Mouse (Mus musculus) hindbrain, embryonic 14.5 days (tissue): ENCODE data around the gene Pprc1. TPM values are rescaled to one million over a fixed set of nuclear protein-coding genes. Genes with fewer than 3 reads are reported as not detected.
A peak's percentile ranks its signal among the peaks of the same experiment; 100 is the strongest.

ENCODE experiments used
- ATAC-seq: fragments of 200-750 bp; cut with Nextera tagmentation; 2 replicates; pipeline ENCODE4 v1.8.0; 2017; ENCODE audit warnings: moderate number of reproducible peaks, mild to moderate bottlenecking, moderate TSS enrichment, moderate library complexity; ENCODE audit not compliant: low FRiP score
- DNase-seq: peaks from one replicate; pipeline ENCODE4 v3.0.0-alpha.2; 2015; ENCODE audit warnings: low spot score
- H3K27ac ChIP-seq: fragments of 300-500 bp; sonication (generic); 2 replicates; pipeline ENCODE4 v1.5.1; 2014; ENCODE audit warnings: mild to moderate bottlenecking, moderate library complexity
- H3K27me3 ChIP-seq: fragments of 300-500 bp; sonication (generic); 2 replicates; pipeline ENCODE4 v1.6.1; 2014; ENCODE audit warnings: mild to moderate bottlenecking, low read length, mixed read lengths; ENCODE audit not compliant: control insufficient read depth, insufficient read depth
- H3K36me3 ChIP-seq: fragments of 300-500 bp; sonication (generic); replicated peaks from 2 replicates; pipeline ENCODE4 v1.6.1; 2014; ENCODE audit not compliant: control insufficient read depth, insufficient read depth
- H3K4me1 ChIP-seq: fragments of 300-500 bp; sonication (generic); replicated peaks from 2 replicates; pipeline ENCODE4 v1.6.1; 2014; ENCODE audit warnings: antibody characterized with exemption, low read length, mixed read lengths; ENCODE audit not compliant: control insufficient read depth, insufficient read depth
- H3K4me2 ChIP-seq: fragments of 300-500 bp; sonication (generic); replicated peaks from 2 replicates; pipeline ENCODE4 v1.6.1; 2014; ENCODE audit warnings: mild to moderate bottlenecking, moderate library complexity
- H3K4me3 ChIP-seq: fragments of 300-500 bp; sonication (generic); replicated peaks from 2 replicates; pipeline ENCODE4 v1.5.1; 2014; ENCODE audit warnings: mild to moderate bottlenecking, low read length
- H3K9ac ChIP-seq: fragments of 300-500 bp; sonication (generic); 2 replicates; pipeline ENCODE4 v1.6.1; 2014
- H3K9me3 ChIP-seq: fragments of 300-500 bp; sonication (generic); 2 replicates; pipeline ENCODE4 v1.6.1; 2016; ENCODE audit warnings: low read length; ENCODE audit not compliant: control insufficient read depth
- WGBS: fragments of 180-500 bp; shearing (Covaris S2); extraction: QIAGEN DNeasy Blood & Tissue Kit; methylation state at CpG from one replicate; pipeline ENCODE4 v1.1.7; 2014; 5-methylcytosine and 5-hydroxymethylcytosine counted together
- polyA plus RNA-seq: library from polyadenylated mRNA; unstranded; fragments of >200 nt; fragmentation: Nextera tagmentation; extraction: Ambion mirVana; gene quantifications from 2 replicates; pipeline ENCODE4 v1.2.1, GENCODE M21; 2014

Pprc1 gene
- polyA plus RNA-seq, result 19.1 and 29.6 TPM in 2 replicates

DNA sequence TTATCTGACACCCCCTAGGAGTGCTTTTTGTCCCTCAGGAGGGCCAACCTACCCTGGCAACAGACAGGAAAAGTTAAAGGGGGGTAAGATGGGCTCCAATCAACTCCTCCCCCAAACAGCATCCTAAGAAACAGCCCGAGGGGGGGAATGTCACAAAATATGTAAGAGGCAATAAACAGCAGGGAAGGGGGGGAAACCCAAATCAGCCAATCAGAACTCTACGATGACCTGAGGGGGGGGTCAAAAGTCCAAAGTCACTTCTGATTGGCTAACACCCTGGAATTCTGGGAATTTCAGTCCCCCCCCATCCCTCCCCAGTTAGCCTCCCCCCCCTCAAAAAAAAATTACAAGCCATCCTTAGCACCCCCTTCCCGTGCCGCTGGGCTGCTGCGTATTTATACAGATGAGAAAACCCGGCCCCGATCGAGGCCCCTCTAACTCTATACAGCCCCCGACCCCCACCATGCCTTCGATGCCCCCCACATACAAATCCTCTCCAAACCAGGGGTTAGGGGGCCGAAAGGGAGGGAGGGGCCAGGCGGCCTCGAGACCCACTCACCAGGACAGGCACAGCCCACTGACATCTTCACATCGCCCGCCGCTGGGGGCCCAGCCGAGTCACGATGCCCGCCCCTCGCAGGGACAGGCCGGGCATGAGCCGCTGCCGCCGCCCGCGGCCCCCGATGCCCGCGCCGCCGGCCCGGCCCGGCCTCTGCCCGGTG, at the start of gene Pprc1:
Gene Pprc1 (plus strand): TSS at position 616 of the 722 bp plus-strand sequence.
- H3K27me3 ChIP-seq, result no peaks in the 10 kb centered on the region
- H3K27ac ChIP-seq, result peak within 1 kb of the TSS; percentile 93
- ATAC-seq, result no peak; the same call in 1 of the 2 replicates
- no peaks in the 10 kb centered on the region for H3K36me3 ChIP-seq
- H3K4me1 ChIP-seq, result peaks cover 61% of the 10 kb centered on the region
- peak within 1 kb of the TSS; percentile 97 for H3K9ac ChIP-seq
- 0% methylated on average over 23 of the region's 34 CpGs for WGBS
- peak; percentile 53 for DNase-seq
- H3K4me2 ChIP-seq, result peak within 1 kb of the TSS; percentile 73
- H3K4me3 ChIP-seq, result peak within 1 kb of the TSS; percentile 96
- H3K9me3 ChIP-seq, result no peaks in the 10 kb centered on the region

DNA sequence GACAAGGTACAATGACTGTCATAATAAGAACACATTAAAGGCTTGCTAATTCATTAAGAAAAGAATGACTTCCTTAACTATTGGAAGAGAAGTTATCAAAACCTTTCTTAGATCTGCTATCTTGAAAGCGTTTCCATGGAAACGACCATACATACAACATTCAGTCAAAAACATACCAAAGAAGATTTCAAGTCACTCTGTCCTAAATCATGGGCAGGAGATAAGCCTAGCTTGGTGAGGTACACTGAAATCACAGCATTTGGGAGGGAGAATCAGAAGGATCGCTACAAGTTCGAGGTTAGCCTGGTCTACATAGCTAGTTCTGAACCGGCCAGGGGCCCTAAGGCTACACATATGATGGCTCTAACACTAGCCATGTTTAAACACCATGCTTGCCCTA, 47.3 kb upstream of the Pprc1 start:
- peak overlapping the region; percentile 61 for H3K4me3 ChIP-seq
- 67% methylated on average over 5 of the region's 5 CpGs for WGBS
- H3K9me3 ChIP-seq, result no peaks in the 10 kb centered on the region
- H3K4me2 ChIP-seq, result peak overlapping the region; percentile 77
- H3K9ac ChIP-seq, result peak overlapping the region; percentile 93
- 0 out of 2 replicates have a peak, but pooled peaks cover 3% of the 10 kb centered on the region for H3K36me3 ChIP-seq
- peaks cover 11% of the 10 kb centered on the region for H3K4me1 ChIP-seq
- DNase-seq (no peak), ATAC-seq (no peak)
- H3K27me3 ChIP-seq, result no peaks in the 10 kb centered on the region
- H3K27ac ChIP-seq, result peak overlapping the region; percentile 97; the same call in 1 of the 2 replicates

DNA sequence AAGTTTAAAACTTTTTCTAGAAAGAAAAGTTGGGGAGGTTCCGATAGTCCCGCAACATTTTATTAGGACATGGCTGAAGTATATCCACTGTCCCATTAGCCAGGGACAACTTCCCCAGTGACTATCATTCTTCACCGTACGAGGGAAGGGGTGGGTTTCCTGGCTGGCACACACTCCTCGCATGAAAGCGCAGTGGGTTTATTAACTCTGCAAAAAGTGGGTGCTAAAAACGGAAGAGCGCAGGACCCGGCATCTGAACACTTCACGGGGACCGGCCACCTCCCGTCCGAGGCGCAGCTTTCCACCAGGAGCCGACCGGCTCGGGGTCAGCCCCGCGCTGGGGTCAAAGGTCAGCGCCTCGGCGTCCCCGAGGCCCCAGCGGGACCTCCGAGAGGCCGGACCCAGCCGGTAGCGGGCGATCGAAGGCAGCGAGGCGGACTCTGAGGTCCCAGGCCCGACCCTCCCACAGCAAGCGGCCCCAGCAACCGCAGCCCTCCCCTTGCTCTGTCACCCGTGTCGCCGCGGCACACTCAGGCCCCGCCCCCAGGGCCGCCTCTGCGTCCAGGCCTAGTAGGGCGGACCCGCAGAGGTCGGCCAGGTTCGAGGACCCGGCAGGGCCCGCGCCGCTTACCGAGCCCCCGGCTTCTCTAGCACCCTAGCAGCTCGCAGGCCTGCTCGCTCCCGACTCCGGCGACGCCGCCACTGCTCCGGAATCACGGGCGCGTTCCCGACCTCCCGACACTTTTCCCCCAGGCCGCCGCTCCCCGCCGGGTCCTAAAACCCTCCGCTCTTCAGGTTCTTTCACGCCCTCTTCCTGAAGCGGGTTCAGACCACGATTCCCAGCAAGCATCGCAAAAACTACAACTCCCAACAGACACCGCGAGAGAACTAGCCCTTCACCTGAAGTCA, 46.6 kb upstream of the Pprc1 start, which contains the start of gene Armh3:
Gene Armh3 (minus strand): TSS at position 704 of the 909 bp plus-strand sequence.
- Histone ChIP-seq H3K9me3 (no peaks in the 10 kb centered on the region), H3K4me1 (peaks cover 14% of the 10 kb centered on the region), H3K4me2 (peak within 1 kb of the TSS; percentile 77), H3K4me3 (peak within 1 kb of the TSS; percentile 61), H3K36me3 (0 out of 2 replicates have a peak, but pooled peaks cover 3% of the 10 kb centered on the region), H3K9ac (peak within 1 kb of the TSS; percentile 93), H3K27ac (peak within 1 kb of the TSS; percentile 97), H3K27me3 (peaks cover 6% of the 10 kb centered on the region; the same call in 1 of the 2 replicates)
- DNase-seq, result peak; percentile 92
- ATAC-seq, result peak; percentile 93
- WGBS, result 1% methylated on average over 76 of the region's 76 CpGs

DNA sequence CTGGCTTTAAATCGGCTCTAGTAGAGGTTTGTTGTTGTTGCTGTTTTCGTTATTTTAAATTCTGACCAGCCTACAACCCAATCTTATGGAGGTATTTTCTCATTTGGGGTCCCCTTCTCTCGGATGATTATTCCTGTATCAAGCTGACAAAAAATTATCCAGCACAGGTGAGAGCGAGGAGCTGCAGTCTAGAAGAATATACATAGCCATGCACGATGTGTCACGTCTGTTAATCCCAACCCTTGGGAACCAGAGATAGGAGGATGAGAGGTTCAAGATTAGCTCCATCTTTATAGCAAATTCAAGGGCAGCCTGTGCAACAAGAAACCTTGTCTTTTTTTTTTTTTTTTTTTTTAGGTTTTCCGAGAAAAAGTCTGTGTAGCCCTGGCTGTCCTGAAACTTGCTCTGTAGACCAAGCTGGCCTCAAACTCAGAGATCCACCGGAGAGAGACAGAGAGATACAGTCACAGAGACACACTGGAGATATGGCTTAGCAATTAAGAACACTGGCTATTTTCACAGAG, 45.9 kb upstream of the Pprc1 start:
- peak overlapping the region; percentile 97 for H3K27ac ChIP-seq
- H3K36me3 ChIP-seq, result 0 out of 2 replicates have a peak, but pooled peaks cover 3% of the 10 kb centered on the region
- no peak for DNase-seq

DNA sequence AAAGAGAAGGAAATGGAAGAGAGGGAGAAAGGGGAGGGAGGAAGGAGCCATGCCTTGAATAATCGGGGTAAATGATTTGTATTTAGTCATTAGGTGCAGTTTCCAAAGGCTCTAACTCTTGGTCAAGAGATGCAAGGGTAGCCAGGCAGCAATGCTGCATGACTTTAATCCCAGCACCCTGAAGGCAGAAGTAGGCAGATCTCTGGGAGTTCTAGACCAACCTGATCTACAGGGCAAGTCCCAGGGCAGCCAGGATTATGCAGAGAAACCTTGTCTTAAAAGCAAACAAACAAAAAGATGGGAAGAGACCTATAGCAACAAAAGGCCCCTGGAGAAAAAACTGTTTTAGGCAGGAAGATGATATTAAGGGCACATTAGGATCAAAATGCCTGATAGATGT, 45.3 kb upstream of the Pprc1 start:
- Histone ChIP-seq H3K9me3 (no peaks in the 10 kb centered on the region), H3K4me1 (peaks cover 24% of the 10 kb centered on the region), H3K27me3 (peaks cover 17% of the 10 kb centered on the region; the same call in 1 of the 2 replicates), H3K36me3 (0 out of 2 replicates have a peak, but pooled peaks cover 3% of the 10 kb centered on the region), H3K27ac (no peak overlapping the region), H3K9ac (no peak overlapping the region), H3K4me3 (no peak overlapping the region), H3K4me2 (peak overlapping the region; percentile 77; the same call in 1 of the 2 replicates)
- ATAC-seq (no peak), DNase-seq (no peak)
- 70% methylated on average over 1 of the region's 1 CpGs for WGBS

More for the DNA sequence above, 45.9 kb upstream of the Pprc1 start:
- H3K27me3 ChIP-seq, result peaks cover 13% of the 10 kb centered on the region; the same call in 1 of the 2 replicates
- peak overlapping the region; percentile 77 for H3K4me2 ChIP-seq
- peaks cover 20% of the 10 kb centered on the region for H3K4me1 ChIP-seq
- H3K9me3 ChIP-seq, result no peaks in the 10 kb centered on the region
- 20% methylated on average over 8 of the region's 8 CpGs for WGBS
- peak overlapping the region; percentile 93 for H3K9ac ChIP-seq
- peak; percentile 32; the same call in 1 of the 2 replicates for ATAC-seq
- H3K4me3 ChIP-seq, result peak overlapping the region; percentile 61

DNA sequence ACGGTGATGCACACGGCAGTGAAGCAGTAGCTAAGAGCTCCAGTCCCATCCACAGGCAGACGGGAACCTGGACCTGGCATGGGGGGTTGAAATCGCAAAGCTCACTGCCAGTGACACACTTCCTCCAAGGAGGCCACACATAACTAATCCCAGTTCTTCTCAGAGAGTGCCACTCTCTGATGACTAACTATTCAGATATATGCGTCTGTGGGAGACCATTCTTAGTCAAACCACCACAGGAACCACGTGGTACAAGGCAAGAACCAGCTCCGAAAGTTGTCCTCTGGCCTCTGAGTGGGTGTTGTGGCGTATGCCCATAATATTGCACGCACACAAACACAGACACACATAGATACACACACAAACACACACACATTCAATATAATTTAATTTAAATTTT, 42.4 kb upstream of the Pprc1 start:
- 87% methylated on average over 9 of the region's 9 CpGs for WGBS
- peaks cover 17% of the 10 kb centered on the region; the same call in 1 of the 2 replicates for H3K27me3 ChIP-seq
- no peaks in the 10 kb centered on the region for H3K9me3 ChIP-seq

DNA sequence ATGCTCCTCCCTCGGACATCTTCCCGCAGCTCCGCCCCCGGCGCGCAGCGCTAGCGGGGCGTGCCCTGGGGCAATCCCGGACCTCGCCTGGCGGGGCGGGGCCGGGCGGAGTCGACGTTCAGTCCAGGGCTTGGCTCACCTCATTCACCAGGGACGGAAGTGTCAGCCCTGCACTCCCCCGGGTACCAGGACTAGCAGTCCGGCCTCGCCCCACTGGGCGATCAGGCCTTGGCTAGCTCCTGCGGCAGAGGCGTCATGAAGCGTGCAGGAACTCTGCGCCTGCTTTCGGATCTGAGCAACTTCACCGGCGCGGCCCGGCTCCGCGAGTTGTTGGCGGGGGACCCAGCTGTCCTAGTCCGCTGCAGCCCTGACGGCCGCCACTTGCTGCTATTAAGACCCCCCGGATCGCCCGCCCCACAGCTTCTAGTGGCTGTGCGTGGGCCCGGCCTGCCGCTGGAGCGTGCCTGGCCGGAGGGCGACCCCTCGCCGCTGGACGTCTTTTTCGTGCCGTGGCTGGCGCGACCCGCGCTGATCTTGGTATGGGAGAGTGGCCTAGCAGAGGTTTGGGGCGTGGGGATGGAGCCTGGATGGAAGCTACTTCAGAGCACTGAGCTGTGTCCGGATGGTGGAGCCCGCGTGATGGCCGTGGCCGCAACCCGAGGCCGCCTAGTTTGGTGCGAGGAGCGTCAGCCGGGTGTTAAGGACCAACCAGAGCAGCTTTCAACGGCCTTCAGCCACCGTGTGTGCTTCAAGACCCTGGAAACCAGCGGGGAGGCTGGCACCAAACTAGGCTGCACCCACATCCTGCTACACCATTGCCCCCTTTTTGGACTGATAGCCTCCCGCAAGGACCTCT, 41.1 kb upstream of the Pprc1 start, which contains the start of gene Hps6:
Gene Hps6 (plus strand): TSS at position 138 of the 856 bp plus-strand sequence.
- Histone ChIP-seq H3K9me3 (no peaks in the 10 kb centered on the region), H3K36me3 (no peaks in the 10 kb centered on the region), H3K27ac (no peak within 1 kb of the TSS), H3K9ac (peak within 1 kb of the TSS; percentile 60), H3K4me1 (peaks cover 13% of the 10 kb centered on the region), H3K4me3 (peak within 1 kb of the TSS; percentile 46), H3K4me2 (peak within 1 kb of the TSS; percentile 89), H3K27me3 (peaks cover 17% of the 10 kb centered on the region; the same call in 1 of the 2 replicates)
- peak; percentile 51 for DNase-seq
- 1% methylated on average over 70 of the region's 70 CpGs for WGBS
- ATAC-seq, result peak; percentile 54; the same call in 1 of the 2 replicates

More for the DNA sequence above, 42.4 kb upstream of the Pprc1 start:
- ATAC-seq (no peak), DNase-seq (no peak)
- Histone ChIP-seq H3K4me1 (peaks cover 19% of the 10 kb centered on the region), H3K27ac (no peak overlapping the region), H3K4me2 (no peak overlapping the region), H3K36me3 (no peaks in the 10 kb centered on the region), H3K9ac (no peak overlapping the region), H3K4me3 (no peak overlapping the region)

DNA sequence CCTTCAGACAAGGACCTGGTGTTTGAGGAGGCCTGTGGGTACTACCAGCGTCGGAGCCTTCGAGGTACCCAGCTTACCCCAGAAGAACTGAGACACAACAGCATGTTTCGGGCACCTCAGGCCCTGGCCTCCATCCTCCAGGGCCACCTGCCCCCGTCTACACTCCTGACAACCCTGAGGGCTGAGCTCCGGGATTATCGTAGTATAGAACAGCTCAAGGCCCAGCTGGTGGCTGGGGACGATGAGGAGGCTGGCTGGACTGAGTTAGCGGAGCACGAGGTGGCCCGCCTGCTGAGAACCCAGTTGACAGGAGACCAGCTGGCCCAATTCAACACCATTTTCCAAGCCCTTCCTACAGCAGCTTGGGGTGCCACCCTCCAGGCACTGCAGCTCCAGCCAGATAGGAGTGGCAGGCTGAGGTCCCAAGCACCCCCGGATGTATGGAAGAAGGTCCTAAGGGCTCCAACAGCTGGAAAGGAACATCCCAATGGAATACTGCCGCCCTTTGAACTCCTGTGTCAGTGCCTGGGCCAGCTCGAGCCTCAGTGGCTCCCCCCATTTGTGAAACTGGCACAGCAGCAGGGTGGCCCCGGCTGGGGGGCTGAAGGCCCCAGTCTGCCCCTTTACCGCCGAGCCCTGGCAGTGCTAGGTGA, 39.7 kb upstream of the Pprc1 start:
- WGBS, result 73% methylated on average over 17 of the region's 17 CpGs
- no peak overlapping the region for H3K9ac ChIP-seq
- ATAC-seq (0 out of 2 replicates have a peak, but pooled peaks have one; percentile 21), DNase-seq (no peak)
- H3K9me3 ChIP-seq, result no peaks in the 10 kb centered on the region
- no peaks in the 10 kb centered on the region for H3K36me3 ChIP-seq
- H3K4me2 ChIP-seq, result no peak overlapping the region
- H3K4me1 ChIP-seq, result peaks cover 13% of the 10 kb centered on the region
- no peak overlapping the region for H3K4me3 ChIP-seq
- no peak overlapping the region for H3K27ac ChIP-seq
- peaks cover 17% of the 10 kb centered on the region; the same call in 1 of the 2 replicates for H3K27me3 ChIP-seq
